Mouse (Mus musculus) kidney, adult 9 months (tissue): ENCODE data around the gene Taf5l.
"Not testable (repeated sequence)": the region's sequence is repeated elsewhere in the genome, so short reads cannot be mapped to it uniquely, and the experiment has no call there.

Experiments used
- DNase-seq: peaks from one replicate; pipeline ENCODE4 v3.0.0; 2022

Gene Taf5l

DNA sequence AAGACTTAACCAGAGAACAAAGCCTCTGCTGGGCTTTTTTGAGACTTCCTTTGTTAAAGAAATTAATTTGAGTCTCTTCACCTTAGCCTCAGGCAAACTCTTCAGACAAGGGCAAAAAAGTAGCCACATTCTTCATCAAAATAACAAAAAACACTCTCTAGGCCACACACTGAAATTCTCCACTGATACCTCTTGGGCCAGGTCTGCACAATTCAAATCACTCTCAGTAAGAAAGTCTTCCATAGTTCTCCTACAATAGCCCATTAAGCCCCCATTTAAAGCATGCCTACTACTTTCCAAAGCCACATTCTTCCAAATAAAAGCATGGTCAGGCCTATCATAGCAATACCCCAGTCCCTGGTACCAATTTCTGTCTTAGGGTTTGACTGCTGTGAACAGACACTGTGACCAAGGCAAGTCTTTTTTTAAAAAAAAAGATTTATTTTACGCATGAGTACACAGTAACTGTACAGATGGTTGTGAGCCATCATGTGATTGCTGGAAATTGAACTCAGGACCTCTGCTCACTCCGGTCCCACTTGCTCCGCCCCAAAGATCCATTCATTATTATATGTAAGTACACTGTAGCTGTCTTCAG is 9.1 kb downstream of the Taf5l start:
- DNase-seq: no peak

DNA sequence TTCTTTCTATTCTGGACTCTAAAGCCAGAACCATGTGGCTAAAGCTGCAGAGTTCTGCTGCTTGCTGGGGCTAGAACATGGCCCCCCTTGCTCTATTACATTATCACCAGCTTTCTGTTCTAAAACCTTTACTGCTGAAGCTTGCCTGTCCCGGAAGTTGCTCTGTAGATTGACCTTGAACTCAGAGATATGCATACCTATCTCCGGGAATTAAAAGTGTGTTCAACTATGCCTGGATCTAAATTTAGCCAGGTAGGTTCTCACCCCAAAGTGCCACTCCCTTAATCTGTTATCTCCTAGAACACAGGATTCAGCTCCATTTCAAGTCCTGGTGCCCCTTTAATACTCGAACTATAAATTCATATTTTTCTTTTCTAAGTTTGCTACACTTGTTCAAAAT is 9.6 kb downstream of the Taf5l start:
- DNase-seq: no peak

DNA sequence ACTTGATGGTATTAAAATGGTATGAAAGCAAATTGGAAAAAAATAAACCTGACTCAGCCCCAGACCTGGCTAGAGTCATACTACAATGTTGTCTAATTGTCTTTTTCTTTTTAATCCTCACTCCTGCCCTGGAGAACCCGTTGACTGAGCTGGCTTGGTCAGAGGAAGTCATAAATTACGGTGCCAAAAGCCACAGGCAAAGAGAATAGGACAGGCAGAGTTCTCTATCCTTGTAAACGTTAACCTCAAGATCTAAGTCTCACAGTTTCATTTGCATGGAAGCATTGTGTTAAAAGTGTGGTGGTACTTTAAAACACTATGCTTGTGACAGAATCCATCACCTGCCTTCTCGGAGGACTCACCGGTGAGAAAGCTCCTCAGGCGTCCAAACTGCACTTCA is 13.4 kb downstream of the Taf5l start:
- no peak for DNase-seq

DNA sequence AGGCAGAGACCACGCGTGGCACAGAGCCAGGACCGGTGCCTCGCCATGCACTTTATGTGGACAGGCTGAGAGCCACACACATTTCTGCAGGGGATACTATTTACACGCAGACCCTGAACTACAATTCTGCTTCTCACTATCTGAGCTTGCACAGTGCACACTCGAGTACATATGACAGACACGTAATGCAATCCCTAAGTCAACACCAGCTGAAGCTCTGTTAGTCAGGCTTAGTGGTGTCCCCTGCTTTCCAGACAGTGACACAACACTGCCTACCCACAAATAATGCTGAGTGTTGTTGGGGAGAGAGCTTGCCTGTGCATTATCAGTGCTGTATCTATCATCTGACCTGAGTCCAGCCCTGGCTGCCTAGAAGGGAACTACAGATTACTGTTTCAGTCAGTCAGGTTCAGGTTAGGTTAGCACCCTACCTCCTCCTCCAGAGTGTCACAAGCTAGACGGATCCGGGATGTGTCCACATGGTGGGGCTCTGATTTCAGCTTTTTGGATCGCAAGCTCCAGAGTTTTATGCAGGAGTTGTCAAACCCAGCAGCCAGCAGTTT is 18.6 kb downstream of the Taf5l start:
- no peak for DNase-seq

DNA sequence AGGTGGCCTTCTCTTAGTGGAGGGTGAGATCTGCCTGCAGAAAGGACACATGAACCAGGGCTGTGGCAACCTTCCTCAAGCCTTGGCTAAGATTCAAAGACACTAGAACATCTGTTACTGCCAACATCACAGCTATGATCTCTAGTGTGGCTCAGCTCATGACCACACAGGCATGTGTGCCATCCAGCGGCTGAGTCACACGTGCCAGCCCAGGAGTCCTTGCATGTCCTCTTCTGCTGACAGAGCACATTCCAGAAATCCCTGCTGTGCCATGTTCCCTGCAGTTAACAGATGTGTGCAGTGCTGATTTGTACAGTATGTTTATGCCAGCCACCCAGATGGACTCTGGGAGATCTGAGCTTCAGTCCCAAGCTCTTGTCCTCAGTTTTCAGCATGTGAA is 21.6 kb downstream of the Taf5l start:
- DNase-seq: no peak

DNA sequence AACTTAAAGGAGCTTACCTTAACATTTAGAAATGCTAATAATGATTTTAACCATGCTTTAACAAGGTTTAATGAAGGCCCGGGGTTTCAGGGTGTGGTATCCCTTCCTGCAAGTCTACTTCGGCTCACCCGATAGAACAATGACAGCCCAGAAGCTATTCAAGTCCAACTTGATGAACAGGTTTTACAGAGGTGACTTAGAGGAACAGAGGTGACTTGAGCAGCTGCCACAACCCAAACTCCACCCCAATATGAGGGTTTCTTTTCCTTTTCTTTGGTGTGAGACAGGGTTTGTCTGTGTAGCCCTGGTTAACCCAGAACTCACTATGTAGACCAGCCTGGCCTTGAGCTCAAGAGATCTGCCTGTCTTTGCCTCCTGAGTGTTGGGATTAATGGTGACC is 27.2 kb downstream of the Taf5l start:
- DNase-seq: no peak

DNA sequence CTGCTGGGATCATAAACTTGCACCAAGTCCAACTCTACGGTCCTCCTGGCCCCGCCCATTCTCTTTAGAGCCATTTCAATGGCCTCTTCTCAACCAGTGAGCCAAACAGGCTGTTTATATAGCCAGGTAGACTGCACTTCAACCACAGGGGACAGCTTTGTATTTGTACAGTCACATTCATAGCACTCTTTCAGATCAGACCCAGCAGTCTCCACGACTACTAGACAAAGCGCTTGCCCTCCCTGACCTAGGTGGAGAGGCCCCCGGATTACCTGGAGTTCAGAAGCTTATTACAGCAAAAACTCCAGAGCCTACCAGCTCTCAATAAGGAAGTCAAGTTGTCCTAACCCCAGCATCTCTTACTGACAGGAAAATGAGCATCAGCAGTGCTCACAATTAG is 27.6 kb downstream of the Taf5l start:
- no peak for DNase-seq

DNA sequence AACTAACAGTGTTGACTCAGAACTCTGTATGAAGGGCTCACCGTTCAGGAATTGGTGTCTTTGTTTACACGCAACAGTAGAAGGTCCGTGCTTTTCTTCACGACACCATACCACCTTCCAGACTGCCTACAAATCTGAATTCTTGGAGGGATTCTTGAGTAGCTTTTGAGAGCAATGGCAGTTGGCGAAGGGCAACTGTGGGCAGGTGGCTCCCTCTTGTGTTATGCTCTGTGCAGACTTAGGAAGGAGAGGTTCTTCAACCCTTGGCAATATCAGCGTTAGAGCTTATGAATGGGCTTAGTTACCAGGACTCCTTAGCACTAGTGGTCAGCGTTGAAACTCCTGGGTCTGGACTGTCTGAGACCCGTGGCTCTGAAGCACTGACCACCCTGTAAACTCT is 28.6 kb downstream of the Taf5l start:
- DNase-seq: peak; percentile 21

DNA sequence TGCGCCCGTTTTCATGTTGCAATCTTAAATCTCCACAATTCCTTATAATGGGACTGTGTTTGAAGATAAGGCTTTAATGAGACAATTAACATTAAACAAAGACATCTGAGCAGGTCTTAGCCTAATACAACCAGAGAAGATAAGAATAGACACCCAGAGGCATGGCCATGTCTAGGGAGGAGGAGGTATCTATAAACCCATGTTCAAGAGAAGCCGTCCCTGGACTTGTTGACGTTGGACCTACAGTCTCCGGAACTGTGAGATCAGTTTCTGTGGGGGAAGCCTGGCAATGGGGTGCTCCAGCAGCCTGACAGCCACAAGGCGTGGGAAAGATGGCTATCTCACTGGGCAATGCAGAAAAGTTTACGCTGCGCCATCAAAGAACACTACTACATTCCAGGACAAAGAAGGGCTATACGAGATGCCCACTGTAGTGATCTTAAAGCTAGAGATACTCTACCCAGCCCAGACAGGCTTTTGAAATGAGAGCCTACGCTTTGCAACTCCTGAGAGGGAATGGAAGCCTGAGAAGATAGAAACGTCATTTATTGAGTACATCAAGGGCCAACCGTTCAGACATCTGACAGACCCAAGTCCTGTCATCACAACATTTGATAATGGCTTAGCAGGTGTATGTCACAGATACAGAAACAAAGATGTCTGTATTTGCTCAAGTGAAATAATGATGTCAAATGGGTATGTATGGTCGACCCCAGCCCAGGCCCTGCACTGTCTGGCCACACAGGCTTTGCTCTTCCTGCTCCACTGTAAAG is 30.7 kb downstream of the Taf5l start:
- DNase-seq: no peak

DNA sequence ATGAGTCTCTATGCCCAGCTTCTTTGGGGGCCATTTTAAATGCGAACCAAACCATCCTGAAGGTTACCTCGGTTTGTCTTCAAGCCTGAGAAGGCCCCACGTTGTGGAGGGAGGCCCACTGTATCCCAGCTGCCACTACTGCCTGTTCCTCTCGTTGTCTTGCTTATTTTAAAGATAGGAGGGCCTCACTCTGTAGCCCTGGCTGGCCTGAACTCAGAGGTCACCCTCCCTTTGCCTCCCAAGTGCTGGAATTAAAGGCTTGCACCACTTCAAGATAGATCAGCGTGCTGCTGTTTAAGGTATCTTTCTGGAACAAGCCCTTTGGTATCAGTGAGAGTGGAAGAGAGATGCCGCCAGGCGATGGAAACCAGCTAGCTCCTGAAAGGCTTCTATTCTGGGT is 32.1 kb downstream of the Taf5l start:
- DNase-seq: no peak

DNA sequence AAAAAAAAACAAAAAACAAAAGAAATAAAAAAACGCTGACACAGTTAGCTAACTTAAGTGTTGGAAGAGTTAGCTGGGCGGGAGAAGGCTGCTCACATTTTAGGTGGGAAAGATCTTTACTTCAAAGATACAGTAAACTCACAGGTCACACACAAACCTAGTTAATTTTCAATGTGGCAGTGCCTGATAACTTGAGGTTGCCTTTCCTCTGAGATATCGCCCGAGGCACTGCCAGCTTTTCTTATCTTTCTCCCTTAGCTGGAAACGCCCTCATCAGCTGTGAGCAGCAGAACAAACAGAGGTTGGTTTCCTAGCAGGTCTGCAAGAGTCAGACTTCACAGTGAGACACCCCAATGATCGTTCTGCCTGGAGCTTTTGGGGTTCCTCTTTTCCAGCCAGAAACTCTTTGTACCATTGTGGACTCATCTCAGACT is 32.6 kb downstream of the Taf5l start:
- no peak for DNase-seq

DNA sequence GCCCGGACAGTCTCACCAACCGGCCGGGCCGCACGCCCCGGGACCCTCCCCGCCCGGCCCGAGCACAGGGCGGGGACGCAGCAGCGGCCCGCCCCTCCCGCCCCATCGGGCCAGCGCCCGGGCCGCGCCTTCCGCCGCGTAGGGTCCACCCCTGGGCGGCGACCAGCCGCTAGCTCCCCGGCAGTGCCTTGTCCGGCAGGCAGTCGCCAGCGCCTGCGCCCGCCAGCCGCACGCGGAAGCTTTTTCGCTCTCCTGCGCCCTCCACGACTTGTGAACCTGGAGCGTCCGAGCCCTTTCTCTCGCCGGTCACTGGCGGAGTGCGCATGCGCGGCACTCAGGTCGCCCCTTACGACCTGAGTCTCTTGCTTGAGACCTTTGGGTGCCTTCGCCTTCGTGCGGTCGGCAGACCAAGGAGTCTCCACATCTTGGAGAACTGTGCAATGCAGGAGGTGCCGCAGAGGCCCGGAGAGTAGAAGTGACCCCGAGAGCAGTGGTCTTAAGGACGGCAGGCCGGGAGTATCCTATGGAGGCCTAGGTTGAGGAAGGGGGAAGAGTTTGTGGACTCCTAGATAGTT is 38.3 kb downstream of the Taf5l start, which contains the start of gene Abcb10:
Abcb10 (minus strand) TSS at position 297 of the 575 bp plus-strand sequence.
- DNase-seq: peak; percentile 96

DNA sequence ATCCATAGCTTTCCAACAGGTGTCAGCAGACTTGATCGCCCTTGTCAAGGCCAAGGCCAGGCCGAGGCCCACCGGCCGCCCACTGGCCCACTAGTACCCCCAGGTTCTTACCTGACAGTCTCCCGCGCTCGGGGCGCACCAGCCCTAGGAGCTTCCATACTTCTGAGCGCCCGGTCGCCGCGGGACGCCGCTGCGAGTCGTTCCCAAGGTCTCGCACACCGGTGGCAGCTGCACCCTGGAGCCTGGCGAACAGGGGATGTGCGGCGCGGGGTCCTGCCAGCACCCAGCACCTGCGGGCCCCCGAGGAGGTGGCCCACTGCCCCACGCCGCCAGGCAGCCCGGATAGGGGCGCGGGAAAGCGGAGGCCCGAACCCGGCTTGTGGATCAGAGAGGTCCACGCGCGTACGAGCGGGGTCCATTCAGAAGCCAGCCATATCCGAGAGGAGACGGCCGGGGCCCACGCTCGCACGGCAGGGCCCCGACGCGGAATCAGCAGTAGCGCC is 38.9 kb downstream of the Taf5l start:
- DNase-seq: peak; percentile 34

DNA sequence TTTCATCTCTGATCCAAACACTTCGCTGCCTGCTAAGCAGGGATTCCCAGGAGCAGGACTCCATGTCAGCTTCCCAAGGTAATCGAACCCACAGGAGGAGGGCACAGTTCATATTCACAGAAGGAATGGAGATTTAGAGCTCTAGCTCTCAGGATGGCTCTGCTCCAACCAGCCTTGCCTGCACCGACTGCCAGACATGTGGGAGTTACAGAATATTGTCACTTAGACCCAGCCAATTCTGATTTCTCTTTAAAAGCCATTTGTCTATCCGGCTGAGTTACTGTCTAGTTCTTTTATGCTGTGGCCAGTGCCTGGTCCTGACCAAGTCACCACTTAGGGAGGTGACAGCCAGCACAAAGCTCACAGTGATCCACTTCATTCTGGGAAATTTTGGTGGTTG is 39.5 kb downstream of the Taf5l start:
- no peak for DNase-seq

DNA sequence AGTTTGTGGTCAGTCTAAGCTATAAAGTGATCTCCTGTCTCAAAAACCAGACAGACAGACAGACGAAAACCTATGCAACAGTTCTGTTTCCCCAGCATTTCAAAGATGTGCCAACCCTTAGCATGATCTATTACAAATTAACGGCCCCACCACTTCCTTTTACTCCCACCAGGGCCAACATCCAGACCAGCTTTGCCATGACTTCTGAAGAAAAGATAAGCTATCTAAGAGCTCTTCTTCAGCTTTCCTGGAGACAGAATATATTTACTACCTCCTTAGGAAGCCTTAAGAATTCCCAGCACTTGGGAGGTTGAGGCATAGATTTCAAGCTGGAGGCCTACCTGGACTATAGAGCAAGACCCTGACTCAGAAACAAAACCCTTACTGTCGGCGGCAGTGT is 41.0 kb downstream of the Taf5l start:
- DNase-seq: no peak

DNA sequence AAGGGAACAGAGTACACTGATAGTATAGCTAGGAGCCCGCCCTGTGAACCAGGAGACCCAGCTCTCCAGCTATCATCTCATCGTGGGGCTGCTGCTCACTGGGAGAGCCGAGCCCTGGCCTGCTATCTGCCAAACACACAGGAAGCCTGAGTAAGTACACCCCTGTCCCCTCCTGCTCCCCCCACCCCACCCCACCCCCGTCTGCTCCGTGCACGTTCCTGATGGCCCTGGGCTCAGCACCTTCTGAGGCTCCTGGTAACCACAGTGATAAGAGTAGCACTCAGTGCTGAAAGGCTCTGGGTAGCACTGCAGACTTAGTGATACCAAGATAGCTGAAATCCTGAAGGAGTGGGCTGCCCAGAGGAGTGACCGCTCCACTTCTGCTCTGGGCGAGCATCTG is 42.3 kb downstream of the Taf5l start:
- no peak for DNase-seq

DNA sequence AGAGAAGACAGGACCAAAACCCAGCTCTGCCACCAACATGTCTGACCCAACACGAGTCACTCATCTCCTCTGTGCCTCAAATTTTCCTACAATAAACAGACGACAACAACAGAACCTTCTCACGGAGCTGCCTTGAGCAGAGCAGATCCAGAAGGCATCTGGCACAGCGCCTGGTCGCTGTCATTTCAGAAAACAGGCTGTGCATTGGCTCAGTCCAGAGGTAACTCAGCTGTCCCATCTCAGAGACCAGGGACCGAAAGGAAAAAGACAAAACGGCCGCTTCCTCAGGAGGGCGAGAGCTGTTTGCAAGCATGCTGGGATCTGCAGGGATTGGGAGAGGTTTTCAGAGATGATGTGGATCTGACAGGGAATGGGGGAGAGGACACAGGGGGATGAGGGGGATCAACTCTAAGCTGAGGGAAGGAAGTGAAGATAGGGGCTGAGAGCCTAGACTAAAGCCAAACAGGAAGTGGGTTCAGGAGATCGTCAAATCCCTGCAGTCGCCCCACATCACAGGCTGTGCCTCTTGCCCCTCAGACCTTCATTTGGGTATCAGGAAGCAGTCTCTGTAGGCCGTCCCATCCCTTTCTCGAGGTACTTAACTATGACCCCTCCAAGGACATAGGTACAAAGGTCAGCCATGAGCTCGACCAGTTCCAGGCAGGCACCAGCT is 42.9 kb downstream of the Taf5l start:
- no peak for DNase-seq

DNA sequence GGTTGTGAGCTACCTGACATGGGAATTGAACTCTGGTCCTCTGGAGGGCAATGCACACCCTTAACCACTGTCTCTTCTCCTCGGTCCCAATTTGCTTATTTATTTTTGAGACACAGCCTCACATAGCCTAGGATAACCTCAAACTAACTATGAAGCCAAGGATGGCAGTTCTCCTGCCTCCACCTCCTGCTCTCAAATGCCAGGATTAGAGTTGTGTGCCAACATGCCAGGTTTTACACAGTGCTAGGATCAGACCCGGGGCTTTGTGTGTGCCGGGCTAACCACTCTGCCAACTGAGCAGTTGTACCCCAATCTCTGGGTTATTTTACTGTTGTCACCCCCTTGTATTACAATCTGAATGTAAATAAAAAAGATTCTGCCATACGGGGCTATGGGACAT is 43.7 kb downstream of the Taf5l start:
- no peak for DNase-seq

DNA sequence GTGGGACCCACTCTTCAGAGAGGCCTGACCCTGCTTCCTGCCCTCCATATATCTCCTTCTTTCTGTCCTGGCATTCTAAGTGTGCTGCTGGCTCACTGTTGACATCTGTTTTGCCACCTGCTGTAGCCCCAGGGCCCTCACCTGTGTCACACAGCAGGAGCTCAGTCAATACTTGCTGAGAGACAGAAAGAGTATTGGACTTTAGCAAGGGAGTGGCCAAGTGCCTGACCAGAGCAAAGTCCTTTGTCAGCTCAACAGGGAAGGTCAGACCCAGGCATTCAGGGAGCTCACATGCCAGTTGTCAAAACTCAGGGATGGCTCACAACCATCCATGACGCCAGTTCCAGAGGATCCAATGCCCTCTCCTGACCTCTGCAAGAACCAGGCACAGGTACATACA is 47.7 kb downstream of the Taf5l start:
- DNase-seq: peak; percentile 79

DNA sequence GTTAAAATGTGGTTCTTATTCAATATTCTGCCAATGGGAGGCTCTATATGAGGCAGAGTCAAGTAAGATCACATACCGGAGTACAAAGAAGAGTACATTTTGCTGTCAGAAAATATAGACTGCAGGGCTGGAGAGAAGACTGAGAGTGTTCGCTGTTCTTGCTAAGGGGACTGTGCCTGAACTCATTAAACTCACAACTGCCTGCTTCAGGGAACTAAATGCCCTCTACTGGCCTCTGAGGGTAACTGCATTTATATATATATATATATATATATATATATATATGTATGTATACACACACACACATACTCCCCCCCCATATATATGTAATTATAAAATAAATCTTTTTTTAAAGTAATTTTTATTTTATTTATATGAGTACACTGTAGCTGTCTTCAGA is 54.3 kb downstream of the Taf5l start:
- no peak for DNase-seq

DNA sequence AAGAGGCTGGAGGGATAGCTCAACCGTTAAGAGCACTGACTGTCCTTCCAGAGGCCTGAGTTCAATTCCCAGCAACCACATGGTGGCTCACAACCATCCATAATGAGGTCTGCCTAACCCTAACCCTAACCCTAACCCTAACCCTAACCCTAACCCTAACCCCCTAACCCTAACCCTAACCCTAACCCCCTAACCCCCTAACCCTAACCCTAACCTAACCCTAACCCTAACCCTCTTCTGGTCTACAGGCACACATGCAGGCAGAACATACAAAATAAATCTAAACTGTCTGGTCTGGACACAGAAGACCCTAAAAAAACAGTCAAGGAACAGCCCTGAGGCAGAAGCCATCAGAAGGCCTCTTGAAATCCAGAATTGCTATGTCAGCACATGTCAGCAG is 59.8 kb downstream of the Taf5l start:
- no peak for DNase-seq

DNA sequence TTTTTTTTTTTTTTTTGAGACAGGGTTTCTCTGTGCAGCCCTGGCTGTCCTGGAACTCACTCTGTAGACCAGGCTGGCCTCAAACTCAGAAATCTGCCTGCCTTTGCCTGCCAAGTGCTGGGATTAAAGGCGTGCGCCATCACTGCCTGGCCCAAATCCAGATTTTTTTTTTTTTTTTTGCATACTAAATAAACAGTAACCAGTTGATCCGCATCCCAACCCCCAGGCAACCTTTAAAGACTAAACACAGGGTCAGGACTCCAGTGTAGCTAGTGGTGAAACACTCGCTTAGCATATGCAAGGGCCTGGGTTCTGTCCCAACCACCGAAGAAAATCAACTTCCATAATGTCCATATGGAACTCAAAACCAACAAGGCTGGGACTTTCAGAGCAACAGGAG is 60.6 kb downstream of the Taf5l start:
- not testable (repeated sequence) for DNase-seq

DNA sequence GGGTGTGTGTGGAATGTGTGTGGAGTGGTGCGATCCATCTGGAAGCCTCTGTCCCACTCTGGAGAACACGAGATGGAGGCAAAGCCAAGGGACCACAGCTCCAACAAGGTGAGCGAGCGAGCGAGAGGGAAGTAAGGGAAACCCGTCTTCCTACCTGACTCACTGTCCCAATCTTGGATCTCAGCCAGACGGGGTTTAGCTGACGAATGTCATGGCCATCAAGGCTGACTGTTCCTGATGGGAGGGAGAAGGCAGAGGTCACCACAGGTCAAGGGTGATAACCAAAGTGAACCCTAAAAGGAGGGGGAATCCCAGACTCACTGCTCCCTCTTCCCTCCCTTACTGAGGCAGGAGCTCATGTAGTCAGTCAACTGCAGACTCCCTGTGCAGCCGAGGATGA is 61.1 kb downstream of the Taf5l start:
- DNase-seq: no peak
